Mouse (Mus musculus) kidney, postnatal 25 days (tissue): ENCODE results near the gene Gm21083.

ENCODE experiments used
- DNase-seq, 2 experiments: peaks; one replicate each; pipeline ENCODE4 v3.0.0; 2021; ENCODE audit warnings: mixed read lengths in 2 of 2

Gene Gm21083

DNA sequence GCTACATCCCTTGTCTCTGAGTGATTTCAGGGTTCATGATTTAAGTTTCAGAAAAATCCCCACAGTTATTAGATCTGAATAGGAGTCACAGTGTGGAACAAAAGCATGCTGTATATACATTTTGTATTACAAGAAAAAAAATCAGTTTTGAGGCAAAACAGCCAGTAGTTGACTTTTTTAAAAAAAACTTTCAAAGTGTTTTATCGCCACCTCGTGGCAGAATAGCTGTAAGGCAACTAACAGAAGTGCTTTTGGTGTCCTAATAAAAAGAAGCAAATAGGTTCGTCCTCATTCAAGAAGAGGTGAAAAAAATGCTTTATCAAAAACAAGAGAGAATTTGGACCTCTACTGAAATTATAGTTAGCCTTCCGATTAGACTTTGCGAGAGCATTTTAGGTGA is 52.9 kb downstream of the Gm21083 start:
- peak in 1 of 2 experiments; percentile 29 for DNase-seq
